Mouse (Mus musculus): ENCODE measurements around the gene Agbl1. TPM values are rescaled to one million over a fixed set of nuclear protein-coding genes. Genes with fewer than 3 reads are reported as not detected.
"Not testable (repeated sequence)": the region's sequence is repeated elsewhere in the genome, so short reads cannot be mapped to it uniquely, and the experiment has no call there.

Agbl1 gene
- total and polyA plus RNA-seq, 3 experiments: not detected

DNA sequence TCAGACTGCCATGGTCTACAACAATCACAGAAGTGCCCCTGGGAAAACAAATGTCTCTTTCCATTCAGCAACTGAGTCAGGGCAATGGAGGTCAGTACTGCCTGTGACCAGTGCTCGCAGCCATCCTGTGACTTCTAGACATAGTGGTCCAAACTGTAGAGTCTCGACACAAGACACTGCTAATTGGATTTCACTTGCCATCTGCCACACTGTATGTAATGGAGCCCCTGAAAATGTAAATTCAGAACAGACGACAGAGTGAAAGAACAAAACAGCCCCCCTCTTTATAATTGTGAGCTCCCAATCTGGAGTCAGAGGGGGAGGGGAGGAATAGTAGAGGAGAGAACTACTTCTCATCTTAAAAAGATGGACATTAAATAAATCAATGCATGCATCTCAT lies 445.2 kb downstream of the Agbl1 start:
- H3K27ac ChIP-seq (ENCODE audit: insufficient read depth, low read depth): no peak overlapping the region

DNA sequence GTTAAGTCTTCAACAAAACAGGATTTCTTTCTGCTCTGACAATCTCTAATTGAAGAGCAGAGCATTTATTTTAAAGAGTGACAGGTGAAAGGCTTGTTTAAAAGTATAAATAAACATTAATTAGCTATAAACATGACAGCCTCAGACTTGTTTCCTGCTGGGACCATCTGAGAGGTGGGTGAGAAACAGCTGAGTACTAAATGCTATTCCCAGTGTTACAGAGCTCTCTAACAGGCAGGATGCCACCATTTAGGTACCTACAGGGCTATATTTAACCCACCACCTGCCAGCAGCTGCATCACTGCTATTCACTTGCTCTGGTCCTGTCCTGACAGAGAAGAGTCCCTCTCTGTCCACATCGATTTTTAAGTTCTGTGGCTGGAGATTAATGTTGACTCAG lies 471.5 kb downstream of the Agbl1 start:
- in situ Hi-C loops (cut with MboI; ENCODE audit: low pct_ligation_motif_present, low pct_unique_long_range_greater_than_20kb, low sequenced_read_pairs) (no loop called here), dilution Hi-C loops (cut with MboI; ENCODE audit: extremely low pct_ligation_motif_present, extremely low pct_unique_long_range_greater_than_20kb, low sequenced_read_pairs) (no loop called here)
- Histone ChIP-seq H3K9ac (ENCODE audit: insufficient read depth, low read depth) (no peak overlapping the region), H3K36me3 (replicated peaks in 1 of 2; ENCODE audit: control insufficient read depth in 1 of 2, insufficient read depth in 1 of 2, low read length in 1 of 2) (no peaks in the 10 kb centered on the region), H3K4me1 (ENCODE audit: control insufficient read depth in 1 of 2, insufficient read depth in 2 of 2) (no peaks in the 10 kb centered on the region), H3K4me3 (replicated peaks in 1 of 3; ENCODE audit: low read depth in 2 of 3, low read length in 2 of 3, poor library complexity in 1 of 3) (no peak overlapping the region), H3K9me3 (replicated peaks; ENCODE audit: low read length) (no peaks in the 10 kb centered on the region), H3K27me3 (replicated peaks) (peaks cover 6% of the 10 kb centered on the region), H3K27ac (ENCODE audit: insufficient read depth, low read depth) (no peak overlapping the region), H3K4me2 (ENCODE audit: insufficient read depth, low read depth, poor library complexity, severe bottlenecking) (no peak overlapping the region), H3K79me2 (replicated peaks; ENCODE audit: control insufficient read depth, extremely low read depth, insufficient read depth, poor library complexity, severe bottlenecking) (no peaks in the 10 kb centered on the region)
- TF ChIP-seq GABPA (IDR thresholded peaks at IDR 0.05; ENCODE audit: insufficient replicate concordance, low read depth, low read length) (no peak), KAT2A (IDR thresholded peaks at IDR 0.05; ENCODE audit: insufficient replicate concordance, low read length) (no peak), CTCF (conservative IDR thresholded peaks at IDR 0.05 in 1 of 2, IDR thresholded peaks at IDR 0.05 in 1 of 2; ENCODE audit: low read depth in 2 of 2, low read length in 2 of 2) (no peak), IRF4 (IDR thresholded peaks at IDR 0.05; ENCODE audit: low read depth, low read length) (no peak), MAFK (IDR thresholded peaks at IDR 0.05; ENCODE audit: insufficient replicate concordance, low read length) (no peak), ZC3H11A (IDR thresholded peaks at IDR 0.05; ENCODE audit: low read depth, low read length) (no peak), ETS1 (conservative IDR thresholded peaks at IDR 0.05; ENCODE audit: low read depth, low read length) (no peak), RAD21 (IDR thresholded peaks at IDR 0.05; ENCODE audit: low read depth, low read length) (no peak), SMC3 (IDR thresholded peaks at IDR 0.05; ENCODE audit: low read depth, low read length) (no peak), UBTF (IDR thresholded peaks at IDR 0.05; ENCODE audit: low read depth, low read length) (no peak), MAX (IDR thresholded peaks at IDR 0.05; ENCODE audit: low read length) (no peak)
- DNase-seq (ENCODE audit: extremely low read depth): no peak

More for the DNA sequence above, 445.2 kb downstream of the Agbl1 start:
- Histone ChIP-seq H3K27me3 (replicated peaks) (peaks cover 8% of the 10 kb centered on the region), H3K4me3 (replicated peaks in 1 of 3; ENCODE audit: low read depth in 2 of 3, low read length in 2 of 3, poor library complexity in 1 of 3) (no peak overlapping the region), H3K4me1 (ENCODE audit: control insufficient read depth in 1 of 2, insufficient read depth in 2 of 2) (no peaks in the 10 kb centered on the region), H3K79me2 (replicated peaks; ENCODE audit: control insufficient read depth, extremely low read depth, insufficient read depth, poor library complexity, severe bottlenecking) (no peaks in the 10 kb centered on the region), H3K4me2 (ENCODE audit: insufficient read depth, low read depth, poor library complexity, severe bottlenecking) (no peak overlapping the region), H3K9me3 (replicated peaks; ENCODE audit: low read length) (no peaks in the 10 kb centered on the region), H3K36me3 (replicated peaks in 1 of 2; ENCODE audit: control insufficient read depth in 1 of 2, insufficient read depth in 1 of 2, low read length in 1 of 2) (no peaks in the 10 kb centered on the region), H3K9ac (ENCODE audit: insufficient read depth, low read depth) (no peak overlapping the region)
- in situ Hi-C loops (cut with MboI; ENCODE audit: low pct_ligation_motif_present, low pct_unique_long_range_greater_than_20kb, low sequenced_read_pairs) (no loop called here), dilution Hi-C loops (cut with MboI; ENCODE audit: extremely low pct_ligation_motif_present, extremely low pct_unique_long_range_greater_than_20kb, low sequenced_read_pairs) (no loop called here)
- DNase-seq (ENCODE audit: extremely low read depth): no peak
- TF ChIP-seq USF2 (conservative IDR thresholded peaks at IDR 0.05; ENCODE audit: low read depth, low read length) (no peak), ZC3H11A (IDR thresholded peaks at IDR 0.05; ENCODE audit: low read depth, low read length) (no peak), POLR2A (IDR thresholded peaks at IDR 0.05; ENCODE audit: low read depth, low read length) (no peak), EP300 (IDR thresholded peaks at IDR 0.05; ENCODE audit: low read length) (no peak), JUN (IDR thresholded peaks at IDR 0.05; ENCODE audit: insufficient read depth, low read depth, low read length) (no peak), ZMIZ1 (IDR thresholded peaks at IDR 0.05; ENCODE audit: low read depth, low read length) (no peak), ZNF384 (IDR thresholded peaks at IDR 0.05; ENCODE audit: low read depth, low read length) (no peak), MEF2A (IDR thresholded peaks at IDR 0.05; ENCODE audit: borderline replicate concordance, low read depth, low read length) (no peak), CTCF (conservative IDR thresholded peaks at IDR 0.05 in 1 of 2, IDR thresholded peaks at IDR 0.05 in 1 of 2; ENCODE audit: low read depth in 2 of 2, low read length in 2 of 2) (no peak), MAX (IDR thresholded peaks at IDR 0.05; ENCODE audit: low read length) (no peak), JUND (conservative IDR thresholded peaks at IDR 0.05; ENCODE audit: low read depth, low read length) (no peak)

DNA sequence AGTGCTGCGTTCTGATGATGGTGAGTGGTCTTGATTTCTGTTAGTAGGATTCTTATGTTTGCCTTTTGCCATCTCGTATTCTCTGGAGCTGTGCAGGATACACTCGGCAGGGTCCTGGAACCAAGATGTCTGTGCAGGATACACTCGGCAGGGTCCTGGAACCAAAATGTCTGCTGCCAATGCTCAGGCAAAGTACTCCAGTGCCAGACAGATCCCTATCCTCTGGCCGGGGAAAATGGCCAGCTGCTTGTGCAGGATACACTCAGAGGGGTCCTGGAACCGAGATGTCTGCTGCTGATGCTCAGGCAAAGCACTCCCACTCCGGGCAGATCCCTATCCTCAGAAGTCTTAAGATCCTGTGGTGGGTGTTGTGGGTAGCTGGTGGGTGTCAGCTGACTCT lies 502.5 kb downstream of the Agbl1 start:
- H3K9ac ChIP-seq (ENCODE audit: insufficient read depth, low read depth); H3K4me1 ChIP-seq (ENCODE audit: control insufficient read depth in 1 of 2, insufficient read depth in 2 of 2); dilution Hi-C loops (cut with MboI; ENCODE audit: extremely low pct_ligation_motif_present, extremely low pct_unique_long_range_greater_than_20kb, low sequenced_read_pairs); H3K4me3 ChIP-seq (replicated peaks in 1 of 3; ENCODE audit: low read depth in 2 of 3, low read length in 2 of 3, poor library complexity in 1 of 3); H3K79me2 ChIP-seq (replicated peaks; ENCODE audit: control insufficient read depth, extremely low read depth, insufficient read depth, poor library complexity, severe bottlenecking); H3K27ac ChIP-seq (ENCODE audit: insufficient read depth, low read depth); in situ Hi-C loops (cut with MboI; ENCODE audit: low pct_ligation_motif_present, low pct_unique_long_range_greater_than_20kb, low sequenced_read_pairs); H3K4me2 ChIP-seq (ENCODE audit: insufficient read depth, low read depth, poor library complexity, severe bottlenecking); DNase-seq (ENCODE audit: extremely low read depth); H3K9me3 ChIP-seq (replicated peaks; ENCODE audit: low read length); H3K36me3 ChIP-seq (replicated peaks in 1 of 2; ENCODE audit: control insufficient read depth in 1 of 2, insufficient read depth in 1 of 2, low read length in 1 of 2); H3K27me3 ChIP-seq (replicated peaks): not testable (repeated sequence)

All from CH12.LX (cell line).